Mouse (Mus musculus) bone marrow macrophage, adult 2 months (primary cell): ENCODE results near the gene Igsf3.

Source experiments
- CTCF ChIP-seq: IDR thresholded peaks from 2 replicates; pipeline ENCODE4 v1.5.1; 2012; ENCODE audit warnings: low read depth, mild to moderate bottlenecking, low read length, moderate library complexity
- POLR2A ChIP-seq: IDR thresholded peaks from 2 replicates; pipeline ENCODE4 v1.6.1; 2012; ENCODE audit warnings: mild to moderate bottlenecking, low read depth, low read length, borderline replicate concordance

GRCm38 (mm10) chr3:101372345-101372980, 4.4 kb upstream of the Igsf3 start:
- peak; percentile 61 for TF ChIP-seq CTCF
- TF ChIP-seq POLR2A: no peak
